Mouse (Mus musculus) embryonic fibroblast, embryonic 13.5 days (primary cell): ENCODE results near the gene Rhd. TPM values are rescaled to one million over a fixed set of nuclear protein-coding genes. Genes with fewer than 3 reads are reported as not detected.
A peak's percentile ranks its signal among the peaks of the same experiment; 100 is the strongest.
"Not testable (repeated sequence)": the region's sequence is repeated elsewhere in the genome, so short reads cannot be mapped to it uniquely, and the experiment has no call there.

Source experiments
- H3K27ac ChIP-seq: 2 replicates; pipeline ENCODE4 v1.5.1; 2012; ENCODE audit warnings: low read length, control low read depth, inconsistent platforms; ENCODE audit not compliant: insufficient read depth
- H3K4me1 ChIP-seq: 2 replicates; pipeline ENCODE4 v1.6.1; 2011; ENCODE audit warnings: low read length; ENCODE audit not compliant: control insufficient read depth, insufficient read depth
- H3K4me3 ChIP-seq: 2 replicates; pipeline ENCODE4 v1.5.1; 2011; ENCODE audit warnings: mild to moderate bottlenecking, control low read depth, low read length; ENCODE audit not compliant: insufficient read depth
- CTCF ChIP-seq: IDR thresholded peaks from 2 replicates; pipeline ENCODE4 v1.5.1; 2011; ENCODE audit warnings: mild to moderate bottlenecking, control low read depth, low read length, moderate library complexity, borderline replicate concordance; ENCODE audit not compliant: insufficient read depth
- POLR2A ChIP-seq: IDR thresholded peaks from 2 replicates; pipeline ENCODE4 v1.6.1; 2011; ENCODE audit warnings: low read depth, mild to moderate bottlenecking, control low read depth, low read length, moderate library complexity
- polyA plus RNA-seq: library from polyadenylated mRNA; stranded (reverse); fragments of >200 nt; gene quantifications from 2 replicates; pipeline ENCODE4 v1.2.4, GENCODE M21; 2011; ENCODE audit warnings: low read depth; ENCODE audit not compliant: missing spikeins, insufficient read length

The Rhd gene
- polyA plus RNA-seq, 1 experiment = 0.51 TPM

- Histone ChIP-seq H3K4me3 (no peak overlapping the region), H3K27ac (no peak overlapping the region), H3K4me1 (no peaks in the 10 kb centered on the region)
- no peak for TF ChIP-seq CTCF
Measured at GRCm38 (mm10) chr4:134892096-134892495, 27.8 kb downstream of the Rhd start.

DNA sequence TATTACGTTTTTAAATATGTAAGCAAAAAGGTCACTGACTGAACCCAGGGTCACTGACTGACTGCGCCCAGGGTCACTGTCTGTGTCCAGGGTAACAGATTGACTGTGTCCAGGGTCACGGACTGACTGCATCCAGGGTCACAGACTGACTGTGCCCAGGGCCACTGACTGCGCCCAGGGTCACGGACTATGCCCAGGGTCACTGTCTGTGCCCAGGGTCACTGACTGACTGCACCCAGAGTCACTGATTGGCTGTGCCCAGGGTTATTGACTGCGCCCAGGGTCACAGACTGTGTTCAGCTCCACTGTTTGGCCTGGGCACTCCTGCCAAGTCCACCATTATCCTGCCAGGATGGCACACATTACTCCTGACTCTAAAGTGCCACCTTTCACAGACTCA lies 32.9 kb downstream of the Rhd start:
- H3K4me3 ChIP-seq = no peak overlapping the region
- H3K4me1 ChIP-seq = no peaks in the 10 kb centered on the region
- H3K27ac ChIP-seq = no peak overlapping the region
- TF ChIP-seq CTCF (no peak), POLR2A (no peak)

DNA sequence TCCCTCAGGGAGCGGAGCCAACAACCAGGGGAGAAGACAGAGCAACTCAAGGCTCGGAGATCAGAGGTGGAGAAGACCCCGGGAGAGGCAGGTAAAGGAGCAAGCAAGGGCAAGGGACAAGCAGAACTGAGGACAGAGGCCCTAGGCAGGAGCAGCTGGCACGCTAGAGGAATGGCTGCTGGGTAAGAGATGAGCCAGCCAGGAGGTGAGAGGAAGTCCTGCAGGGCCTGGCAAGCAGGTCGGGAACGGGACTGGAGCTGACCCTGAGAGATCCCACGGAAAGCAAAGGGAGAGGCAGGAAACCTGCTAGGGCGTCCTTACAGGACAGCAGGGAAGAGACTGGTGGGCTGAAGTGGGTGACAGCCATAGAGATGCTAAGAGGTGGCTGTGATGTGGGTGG lies 36.8 kb downstream of the Rhd start:
- TF ChIP-seq POLR2A = no peak
- no peak for TF ChIP-seq CTCF
- Histone ChIP-seq H3K27ac (no peak overlapping the region), H3K4me3 (no peak overlapping the region), H3K4me1 (no peaks in the 10 kb centered on the region)

- no peak for TF ChIP-seq CTCF
- no peak for TF ChIP-seq POLR2A
- Histone ChIP-seq H3K4me3 (no peak overlapping the region), H3K27ac (no peak overlapping the region), H3K4me1 (no peaks in the 10 kb centered on the region)
Measured at GRCm38 (mm10) chr4:134903046-134903445, 38.7 kb downstream of the Rhd start.

DNA sequence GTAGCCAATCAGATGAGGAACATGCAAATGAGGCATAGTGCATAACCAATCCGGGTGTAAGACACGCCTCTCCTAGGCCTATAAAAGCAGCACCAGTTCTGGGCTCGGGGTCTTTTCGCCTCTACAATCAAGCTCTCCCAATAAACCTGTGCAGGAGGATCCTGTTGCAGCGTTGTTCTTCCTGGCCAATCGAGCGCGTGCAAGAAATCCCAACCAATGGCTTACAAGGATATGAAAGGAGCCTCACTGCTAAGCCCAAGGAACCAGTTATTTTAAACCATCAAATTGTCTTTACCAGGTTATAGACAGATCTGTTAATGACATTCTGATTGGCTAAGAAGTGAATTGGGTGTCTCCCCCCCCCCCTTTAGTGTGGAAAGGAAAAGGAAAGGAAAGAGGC lies 47.1 kb downstream of the Rhd start:
- H3K27ac ChIP-seq, H3K4me3 ChIP-seq, H3K4me1 ChIP-seq: not testable (repeated sequence)

GRCm38 (mm10) chr4:134913413-134913812 lies 49.1 kb downstream of the Rhd start:
- Histone ChIP-seq H3K27ac (no peak overlapping the region), H3K4me1 (peaks cover 3% of the 10 kb centered on the region; the same call in 1 of the 2 replicates), H3K4me3 (no peak overlapping the region)
- peak; percentile 47; the same call in 1 of the 2 replicates for TF ChIP-seq CTCF
- no peak for TF ChIP-seq POLR2A

- TF ChIP-seq CTCF (no peak), POLR2A (no peak)
Measured at GRCm38 (mm10) chr4:134914122-134914863, 50.0 kb downstream of the Rhd start.

DNA sequence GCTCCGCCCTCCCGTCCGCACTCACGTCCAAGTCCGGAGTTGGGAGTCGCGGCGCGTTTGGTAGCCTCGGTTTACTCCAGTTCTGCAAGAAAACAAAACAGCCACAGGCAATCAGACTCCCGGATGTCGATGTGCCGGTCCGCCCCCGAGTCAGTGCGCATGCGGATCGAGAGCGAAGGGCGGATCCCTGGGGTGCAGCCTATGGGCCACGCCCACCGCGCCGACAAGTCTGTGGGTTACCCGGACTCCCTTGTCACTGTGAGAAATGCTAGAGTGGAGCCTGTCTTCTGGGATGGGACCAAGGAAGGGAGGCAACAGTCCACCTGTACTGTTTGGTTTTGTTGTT lies 50.5 kb downstream of the Rhd start, which contains the start of gene Tmem50a:
Tmem50a (minus strand) TSS at position 161 of the 346 bp plus-strand sequence.
- H3K27ac ChIP-seq = peak within 1 kb of the TSS; percentile 91

More at GRCm38 (mm10) chr4:134914122-134914863, 50.0 kb downstream of the Rhd start:
- peaks cover 3% of the 10 kb centered on the region; the same call in 1 of the 2 replicates for H3K4me1 ChIP-seq
- H3K27ac ChIP-seq = peak overlapping the region; percentile 91
- peak overlapping the region; percentile 70 for H3K4me3 ChIP-seq

DNA sequence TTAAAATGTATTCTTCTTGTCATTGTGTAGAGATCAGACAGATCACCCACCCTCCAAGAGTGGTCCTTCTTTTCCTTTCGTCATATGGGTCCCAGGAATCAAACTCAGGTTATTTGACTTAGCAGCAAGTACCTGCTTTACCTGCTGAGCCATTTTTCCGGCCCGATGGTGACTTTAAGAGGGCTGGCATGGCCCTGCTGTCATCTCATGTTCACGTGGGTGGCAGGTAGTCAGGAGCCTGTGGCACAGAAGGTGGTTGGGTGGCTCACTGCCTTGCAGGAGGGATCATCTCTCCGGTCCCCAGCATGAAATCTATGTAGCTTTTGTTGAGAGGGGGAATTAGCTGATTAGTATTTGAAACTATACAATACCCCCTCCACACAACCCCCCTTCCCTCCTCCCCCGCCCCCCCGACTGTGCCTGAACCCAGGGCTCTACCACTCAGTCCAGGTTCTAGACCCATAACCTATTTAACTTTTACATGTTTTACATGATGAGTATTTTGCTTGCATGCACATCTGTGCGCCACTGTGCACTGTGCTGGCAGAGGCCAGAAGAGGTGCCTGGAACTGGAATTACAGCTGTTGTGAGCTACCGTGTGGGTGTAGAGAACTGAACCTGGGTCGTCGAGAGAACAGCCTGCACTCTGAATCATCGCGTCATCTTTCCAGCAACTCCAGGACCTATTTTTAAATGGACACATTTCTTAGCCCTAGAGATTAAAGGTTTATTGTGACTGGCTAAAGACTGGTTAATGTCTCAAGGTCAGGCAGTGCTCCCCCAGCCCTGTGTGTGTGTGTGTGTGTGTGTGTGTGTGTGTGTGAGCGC lies 51.1 kb downstream of the Rhd start:
- Histone ChIP-seq H3K27ac (no peak overlapping the region), H3K4me1 (peaks cover 3% of the 10 kb centered on the region; the same call in 1 of the 2 replicates), H3K4me3 (0 out of 2 replicates have a peak overlapping the region, but pooled peaks have one; percentile 12)
- no peak for TF ChIP-seq CTCF
- TF ChIP-seq POLR2A = no peak

More for the DNA sequence above, 50.5 kb downstream of the Rhd start, which contains the start of gene Tmem50a:
- Histone ChIP-seq H3K4me1 (peaks cover 3% of the 10 kb centered on the region; the same call in 1 of the 2 replicates), H3K4me3 (peak within 1 kb of the TSS; percentile 70)
- TF ChIP-seq POLR2A (peak; percentile 83), CTCF (no peak)

DNA sequence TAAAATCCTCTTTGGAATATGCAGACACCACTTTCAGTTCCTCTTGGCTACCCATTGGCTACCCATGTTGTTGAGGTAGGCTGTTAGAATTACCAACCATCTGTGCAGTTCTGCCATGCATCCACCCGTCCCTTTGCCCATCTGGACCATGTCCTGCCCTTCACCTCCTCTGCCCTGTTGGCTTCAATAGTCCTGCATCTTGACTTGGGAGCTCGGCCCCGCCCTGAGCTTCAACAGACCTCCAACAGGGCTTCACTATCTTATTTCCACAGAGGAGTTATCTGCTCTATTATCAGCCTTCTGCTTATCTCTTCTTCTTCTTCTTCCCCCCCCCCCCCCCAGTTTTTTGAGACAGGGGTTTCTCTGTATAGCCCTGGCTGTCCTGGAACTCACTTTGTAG lies 52.9 kb downstream of the Rhd start:
- Histone ChIP-seq H3K27ac (no peak overlapping the region), H3K4me3 (no peak overlapping the region), H3K4me1 (peaks cover 3% of the 10 kb centered on the region; the same call in 1 of the 2 replicates)
- TF ChIP-seq POLR2A (no peak), CTCF (no peak)
